Mouse (Mus musculus) common myeloid progenitor, adult 5-6 weeks (primary cell): ENCODE measurements around the gene Fbxw19. TPM values are rescaled to one million over a fixed set of nuclear protein-coding genes. Genes with fewer than 3 reads are reported as not detected.
"Not testable (repeated sequence)": the region's sequence is repeated elsewhere in the genome, so short reads cannot be mapped to it uniquely, and the experiment has no call there.

Source experiments
- ATAC-seq: replicated peaks from 2 replicates; pipeline ENCODE4 v1.8.0; 2016; ENCODE audit warnings: low read depth, mild to moderate bottlenecking, moderate TSS enrichment, inconsistent platforms; ENCODE audit not compliant: poor library complexity, severe bottlenecking
- total RNA-seq: library from RNA; stranded (forward); fragments of 200-1000, 187-1606 nt; gene quantifications from 2 replicates; pipeline ENCODE4 v1.2.3, GENCODE M21; 2017

Fbxw19 gene
- total RNA-seq, result not detected in 2 replicates

DNA sequence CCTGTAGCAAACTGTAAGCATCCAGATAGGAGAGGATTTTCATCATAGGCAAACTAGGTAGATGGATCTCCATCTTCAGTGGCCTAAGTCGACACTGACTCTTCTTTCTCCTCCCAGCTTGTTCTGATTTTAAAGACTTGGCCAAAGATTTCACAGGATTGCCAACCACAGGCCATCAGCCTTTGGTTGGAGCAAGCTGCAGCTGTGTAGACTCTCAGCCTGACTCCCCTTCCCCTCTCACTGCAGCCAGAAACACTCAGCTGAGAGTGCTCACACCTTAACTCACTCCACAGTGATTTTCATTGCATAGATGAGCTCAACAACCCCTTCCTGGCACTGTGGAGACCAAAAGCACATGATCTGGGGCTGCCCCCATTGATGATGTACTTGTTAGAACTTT lies at the start of gene Fbxw19:
Fbxw19 (minus strand) TSS at position 101 of the 400 bp plus-strand sequence.
- ATAC-seq, result not testable (repeated sequence)

- ATAC-seq, result no peak
Observed at GRCm38 (mm10) chr9:109523385-109524064, 27.9 kb upstream of the Fbxw19 start.

DNA sequence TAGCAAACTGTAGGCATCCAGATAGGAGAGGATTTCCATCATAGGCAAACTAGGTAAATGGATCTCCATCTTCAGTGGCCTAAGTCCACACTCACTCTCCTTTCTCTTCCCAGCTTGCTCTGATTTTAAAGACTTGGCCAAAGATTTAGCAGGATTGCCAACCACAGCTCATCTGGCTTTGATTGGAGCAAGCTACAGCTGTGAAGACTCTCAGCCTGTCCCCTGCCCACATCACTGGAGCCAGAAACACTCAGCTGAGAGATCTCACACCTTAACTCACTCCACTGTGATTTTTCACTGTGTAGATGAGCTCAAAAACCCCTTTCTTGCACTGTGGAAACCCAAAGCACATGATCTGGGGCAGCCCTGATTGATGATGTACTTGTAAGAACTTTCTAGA lies 46.6 kb downstream of the Fbxw19 start, which contains the start of gene Fbxw16:
Fbxw16 (minus strand) TSS at position 101 of the 400 bp plus-strand sequence.
- no peak for ATAC-seq

GRCm38 (mm10) chr9:109432956-109433355 lies 62.7 kb downstream of the Fbxw19 start:
- ATAC-seq, result no peak

Other genes with a start within 250 kb of the Fbxw19 start
- not detected in 2 replicates for gene Fbxw14, start 208.2 kb downstream of the Fbxw19 start, total RNA-seq
- gene Fbxw28, start 156.2 kb downstream of the Fbxw19 start, total RNA-seq, result not detected in 2 replicates
- not detected in 2 replicates for gene Fbxw22, start 91.6 kb downstream of the Fbxw19 start, total RNA-seq
- gene Fbxw16, start 46.7 kb downstream of the Fbxw19 start, total RNA-seq, result not detected in 2 replicates
- not detected in 2 replicates for gene Fbxw15, start 72.4 kb upstream of the Fbxw19 start, total RNA-seq
- not detected in 2 replicates for gene Fbxw24, start 130.2 kb upstream of the Fbxw19 start, total RNA-seq
- not detected in 2 replicates for gene Fbxw25, start 168.8 kb upstream of the Fbxw19 start, total RNA-seq
- not detected in 2 replicates for gene Fbxw18, start 206.8 kb upstream of the Fbxw19 start, total RNA-seq